Mouse (Mus musculus): ENCODE measurements around the gene Tbca.

Gene Tbca

GRCm38 (mm10) chr13:94847870-94848269, 59.2 kb downstream of the Tbca start:
- DNase-seq (ENCODE audit: low spot score in 2 of 2) = no peak

- no peak for DNase-seq (ENCODE audit: low spot score in 2 of 2)
Observed at GRCm38 (mm10) chr13:94849351-94849750, 60.6 kb downstream of the Tbca start.

- no peak for DNase-seq (ENCODE audit: low spot score in 2 of 2)
Observed at GRCm38 (mm10) chr13:94858016-94858575, 69.4 kb downstream of the Tbca start.

GRCm38 (mm10) chr13:94859256-94859655, 70.5 kb downstream of the Tbca start:
- no peak for DNase-seq (ENCODE audit: low spot score in 2 of 2)

- no peak for DNase-seq (ENCODE audit: low spot score in 2 of 2)
Observed at GRCm38 (mm10) chr13:94862491-94863230, 74.0 kb downstream of the Tbca start.

GRCm38 (mm10) chr13:94866906-94867305, 78.2 kb downstream of the Tbca start:
- DNase-seq (ENCODE audit: low spot score in 2 of 2) = no peak

GRCm38 (mm10) chr13:94867772-94868171, 79.1 kb downstream of the Tbca start:
- no peak for DNase-seq (ENCODE audit: low spot score in 2 of 2)

- peak in 1 of 2 experiments; percentile 15 for DNase-seq (ENCODE audit: low spot score in 2 of 2)
Observed at GRCm38 (mm10) chr13:94868478-94868950, 79.8 kb downstream of the Tbca start.

GRCm38 (mm10) chr13:94869541-94869940, 80.8 kb downstream of the Tbca start:
- no peak for DNase-seq (ENCODE audit: low spot score in 2 of 2)

- no peak for DNase-seq (ENCODE audit: low spot score in 2 of 2)
Observed at GRCm38 (mm10) chr13:94870071-94870460, 81.4 kb downstream of the Tbca start.

GRCm38 (mm10) chr13:94870461-94871186, 81.9 kb downstream of the Tbca start:
- no peak for DNase-seq (ENCODE audit: low spot score in 2 of 2)

- DNase-seq (ENCODE audit: low spot score in 2 of 2) = no peak
Observed at GRCm38 (mm10) chr13:94871806-94872320, 83.2 kb downstream of the Tbca start.

GRCm38 (mm10) chr13:94872439-94872838, 83.7 kb downstream of the Tbca start:
- DNase-seq (ENCODE audit: low spot score in 2 of 2) = no peak

GRCm38 (mm10) chr13:94873111-94874038, 84.7 kb downstream of the Tbca start:
- DNase-seq (ENCODE audit: low spot score in 2 of 2) = no peak

GRCm38 (mm10) chr13:94874039-94874425, 85.3 kb downstream of the Tbca start:
- no peak for DNase-seq (ENCODE audit: low spot score in 2 of 2)

- DNase-seq (ENCODE audit: low spot score in 2 of 2) = no peak
Observed at GRCm38 (mm10) chr13:94874656-94875395, 86.1 kb downstream of the Tbca start.

- no peak for DNase-seq (ENCODE audit: low spot score in 2 of 2)
Observed at GRCm38 (mm10) chr13:94875396-94875880, 86.7 kb downstream of the Tbca start, which contains the start of gene Otp. TSS of gene Otp (plus strand) at chr13:94875602.

- no peak for DNase-seq (ENCODE audit: low spot score in 2 of 2)
Observed at GRCm38 (mm10) chr13:94876286-94877210, 87.8 kb downstream of the Tbca start.

- no peak for DNase-seq (ENCODE audit: low spot score in 2 of 2)
Observed at GRCm38 (mm10) chr13:94877211-94877590, 88.5 kb downstream of the Tbca start.
